Mouse (Mus musculus) spleen, postnatal 36 days (tissue): Measurements from ENCODE around the gene Upf3b.
"Not testable (repeated sequence)": the region's sequence is repeated elsewhere in the genome, so short reads cannot be mapped to it uniquely, and the experiment has no call there.

Experiments
- DNase-seq, 2 experiments: peaks; one replicate each; pipeline ENCODE4 v3.0.0; 2022; ENCODE audit warnings: low spot score in 2 of 2, mixed read lengths in 1 of 2

Gene Upf3b

DNA sequence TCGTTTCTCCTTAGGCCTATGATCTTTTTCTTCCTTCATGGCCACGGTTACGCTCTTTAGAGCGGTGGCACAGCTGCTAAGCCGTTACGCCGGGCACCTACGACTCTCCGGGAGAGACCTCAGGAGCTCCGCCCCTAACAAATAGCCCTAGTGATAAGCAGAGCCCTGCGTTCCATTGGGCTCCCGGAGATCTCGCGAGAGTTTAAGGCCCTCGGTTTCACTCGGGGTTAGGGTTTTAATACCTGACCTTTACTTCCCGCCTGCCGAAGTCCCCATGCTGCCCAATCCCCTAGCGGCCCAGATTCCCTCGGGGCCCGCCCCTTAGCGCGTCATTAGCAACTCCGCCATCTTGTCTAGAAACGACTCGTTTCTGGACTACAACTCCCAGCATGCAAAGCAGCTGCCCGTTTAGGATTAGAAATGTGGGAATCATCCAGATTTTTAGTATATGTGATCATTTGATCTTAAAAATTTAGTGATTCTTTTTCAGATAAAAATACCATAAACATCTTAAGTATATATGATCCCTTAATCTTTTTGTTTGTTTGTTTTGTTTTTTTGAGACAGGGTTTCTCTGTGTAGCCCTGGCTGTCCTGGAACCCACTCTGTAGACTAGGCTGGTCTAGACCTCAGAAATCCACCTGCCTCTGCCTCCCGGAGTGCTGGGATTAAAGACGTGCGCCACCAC lies at the start of gene Upf3b:
TSS of gene Upf3b (minus strand) at position 130 of the 688 bp plus-strand sequence.
- DNase-seq = peak; percentile 95 to 96

DNA sequence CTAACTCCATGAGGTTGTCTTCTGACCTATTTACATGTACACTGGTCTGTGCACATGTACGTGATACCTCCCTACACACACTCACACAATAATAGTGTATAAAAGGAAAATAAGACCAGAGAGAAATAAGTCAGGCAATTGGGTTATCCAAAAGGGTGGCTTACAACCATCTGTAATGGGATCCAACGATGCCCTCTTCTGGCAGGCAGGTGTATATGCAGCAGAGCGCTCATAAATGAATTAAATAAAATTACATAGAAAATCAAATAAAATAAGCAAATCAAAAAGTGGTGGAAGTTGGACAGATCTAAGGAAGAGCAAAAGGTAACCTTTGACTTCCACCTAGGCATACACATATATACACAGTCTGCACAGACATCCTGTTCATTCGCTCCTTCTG lies 47.7 kb upstream of the Upf3b start:
- DNase-seq = no peak

DNA sequence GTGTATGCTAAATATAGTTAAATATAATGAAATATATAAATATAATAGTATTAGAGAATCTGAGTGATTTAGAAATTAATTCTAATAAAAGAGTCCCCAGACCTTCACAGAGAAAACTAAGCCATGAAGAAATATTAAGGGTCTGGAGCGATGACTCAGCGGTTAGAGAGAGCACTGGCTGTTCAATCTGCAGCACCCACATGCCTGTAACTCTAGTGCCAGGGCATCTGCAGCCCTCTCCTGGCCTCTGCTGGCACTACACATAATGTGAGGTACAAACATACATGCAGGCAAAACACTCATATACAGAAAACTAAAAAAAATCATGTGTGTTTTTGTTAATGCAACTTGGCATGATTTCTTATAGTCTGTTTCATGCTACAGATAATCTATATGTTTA lies 34.8 kb upstream of the Upf3b start:
- DNase-seq = peak in 1 of 2 experiments; percentile 26

DNA sequence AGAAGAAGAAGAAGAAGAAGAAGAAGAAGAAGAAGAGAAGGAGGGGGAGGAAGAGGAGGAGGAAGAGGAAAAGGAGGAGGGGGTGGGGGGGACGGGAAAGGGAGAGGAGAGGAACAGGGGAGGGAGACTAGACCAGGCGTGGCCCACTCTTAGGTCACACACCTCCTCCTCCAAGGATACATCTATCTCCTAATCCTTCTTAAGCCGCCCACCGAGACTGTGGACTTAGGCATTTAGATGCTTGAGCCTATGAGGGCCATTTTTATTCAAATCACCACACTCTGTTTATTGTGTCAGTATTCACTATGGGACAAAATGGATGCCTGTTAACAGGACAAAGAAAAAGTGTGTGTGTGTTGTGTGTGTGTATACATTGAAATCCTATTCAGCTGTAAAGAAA lies 34.4 kb upstream of the Upf3b start:
- DNase-seq = not testable (repeated sequence)

DNA sequence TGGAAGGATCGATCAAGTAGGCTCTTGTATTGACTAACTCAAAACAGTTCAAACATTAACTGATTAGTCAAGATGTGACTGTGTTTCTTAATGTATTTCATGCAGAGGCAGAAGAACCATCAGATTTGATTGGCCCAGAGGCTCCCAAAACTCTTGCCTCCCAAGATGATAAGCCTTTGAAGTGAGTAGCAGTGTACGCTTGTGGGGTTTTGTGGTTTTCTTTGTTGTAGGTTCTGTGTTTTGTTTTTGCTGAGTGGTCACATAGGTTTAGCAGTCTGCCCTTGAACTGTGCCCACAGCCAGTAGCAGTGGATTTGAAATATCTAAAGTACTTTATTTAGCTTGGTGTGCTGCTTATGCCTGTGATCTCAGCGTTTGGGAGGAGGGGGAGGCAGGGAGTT lies 31.6 kb upstream of the Upf3b start:
- DNase-seq = no peak

DNA sequence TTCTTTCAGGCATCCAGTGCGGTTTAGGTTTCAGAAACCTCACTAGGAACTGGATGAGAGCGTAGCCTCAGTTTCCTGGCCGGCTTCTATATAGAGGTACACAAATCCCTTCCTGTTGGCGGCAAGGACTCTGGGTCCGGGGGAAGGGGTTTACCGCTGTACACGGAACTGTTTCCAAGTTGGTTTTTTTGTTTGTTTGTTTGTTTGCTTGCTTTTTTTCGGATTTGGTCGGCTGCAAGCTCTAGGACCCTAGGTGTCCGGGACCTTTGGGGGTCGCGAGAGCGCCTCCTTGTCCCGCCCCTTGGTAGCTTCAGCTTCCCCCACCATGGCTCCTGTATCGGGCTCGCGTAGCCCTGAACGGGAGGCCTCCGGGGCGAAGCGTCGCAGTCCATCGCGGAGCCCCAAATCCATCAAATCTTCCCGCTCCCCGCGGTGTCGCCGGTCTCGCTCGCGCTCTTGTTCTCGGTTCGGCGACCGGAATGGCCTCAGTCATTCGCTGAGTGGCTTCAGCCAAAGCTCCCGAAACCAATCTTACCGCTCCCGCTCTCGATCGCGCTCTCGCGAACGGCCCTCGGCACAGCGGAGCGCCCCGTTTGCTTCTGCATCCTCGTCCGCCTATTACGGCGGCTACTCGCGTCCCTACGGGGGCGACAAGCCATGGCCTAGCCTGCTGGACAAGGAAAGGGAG lies 16.7 kb upstream of the Upf3b start, which contains the start of gene Nkap:
TSS of gene Nkap (plus strand) at position 125 of the 688 bp plus-strand sequence.
- peak; percentile 56 to 59 for DNase-seq

DNA sequence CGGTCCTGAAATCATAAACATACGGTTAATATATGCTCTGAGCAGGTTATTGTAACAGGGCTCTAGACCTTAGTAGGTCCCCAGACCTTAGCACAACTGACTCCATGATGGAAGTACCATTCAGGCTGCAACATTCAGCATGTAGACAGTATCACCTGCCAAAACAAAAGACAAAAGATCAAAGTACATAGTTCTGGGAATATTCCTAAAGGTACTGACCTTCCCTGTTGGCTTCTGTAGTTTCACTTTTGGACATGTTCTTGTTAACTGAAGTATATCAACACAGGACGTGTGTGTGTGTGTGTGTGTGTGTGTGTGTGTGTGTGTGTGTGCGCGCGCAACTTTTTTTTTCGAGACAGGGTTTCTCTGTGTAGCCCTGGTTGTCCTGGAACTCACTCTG lies 15.4 kb upstream of the Upf3b start:
- DNase-seq = no peak

DNA sequence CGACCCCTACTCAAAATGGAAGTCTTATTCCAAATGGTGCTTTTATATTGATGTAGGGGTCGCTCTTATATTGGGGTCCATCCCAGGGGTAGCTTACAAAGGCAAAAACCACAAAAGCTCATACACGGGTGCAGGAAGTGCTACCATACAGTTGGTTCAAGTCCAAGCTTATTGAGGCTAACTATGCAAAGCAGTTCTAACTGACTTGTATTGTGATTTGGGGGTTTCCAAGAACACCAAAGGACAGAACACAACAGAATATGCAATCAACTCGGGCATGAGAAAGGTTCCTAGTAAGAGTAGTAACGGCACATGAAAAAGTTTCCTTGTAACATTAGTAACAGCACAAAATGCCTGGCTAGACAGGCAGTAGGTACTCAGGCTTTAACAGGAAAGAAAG lies 10.1 kb upstream of the Upf3b start:
- peak in 1 of 2 experiments; percentile 25 for DNase-seq

DNA sequence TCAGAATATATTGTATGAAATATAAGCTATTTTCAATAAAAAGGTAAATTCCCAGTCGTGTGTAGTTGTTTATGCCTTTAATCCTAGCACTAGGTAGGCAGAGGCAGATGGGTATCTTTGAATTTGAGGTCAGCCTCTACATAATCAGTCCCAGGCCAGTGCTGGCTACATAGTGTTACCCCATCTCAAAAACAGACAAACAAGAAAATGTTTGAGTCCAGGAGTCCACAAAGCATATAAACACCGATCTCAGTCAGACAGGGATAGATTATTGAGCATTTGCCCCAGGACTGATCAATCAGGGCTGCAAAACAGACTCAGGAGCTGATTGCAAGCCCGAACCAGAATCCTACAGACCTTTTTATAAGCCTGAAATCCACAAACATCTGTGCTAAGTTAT lies 9.5 kb upstream of the Upf3b start:
- DNase-seq = no peak

DNA sequence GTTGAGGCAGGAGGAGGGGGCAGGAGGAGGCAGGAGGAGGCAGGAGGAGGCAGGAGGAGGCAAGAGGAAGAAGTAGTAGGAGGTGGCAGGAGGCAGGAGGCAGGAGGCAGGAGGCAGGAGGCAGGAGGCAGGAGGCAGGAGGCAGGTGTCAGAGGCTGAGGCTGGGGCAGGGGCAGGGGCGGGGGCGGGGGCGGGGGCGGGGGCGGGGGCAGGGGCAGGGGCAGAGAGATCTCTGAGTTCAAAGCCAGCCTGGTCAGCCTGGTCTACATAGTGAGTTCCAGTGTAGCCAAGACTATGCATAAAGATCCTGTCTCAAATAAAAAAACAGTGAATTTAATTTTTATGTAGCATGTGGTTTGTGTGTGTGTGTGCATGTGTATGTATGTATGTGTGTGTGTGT lies 7.0 kb upstream of the Upf3b start:
- DNase-seq = no peak

DNA sequence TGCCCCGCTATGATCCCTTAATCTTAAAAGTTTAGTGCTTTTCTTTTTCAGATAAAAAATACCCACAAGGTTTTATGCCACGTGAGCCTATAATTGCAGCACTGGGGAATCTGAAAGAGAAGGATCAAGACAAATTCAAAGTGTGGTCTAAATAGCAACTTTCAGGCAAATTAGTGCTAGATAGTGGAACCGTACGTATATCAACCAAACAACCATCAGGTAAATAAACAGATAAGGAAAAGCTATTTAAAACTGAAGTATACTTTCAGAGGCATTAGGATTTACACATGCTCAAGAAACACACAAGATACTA lies 715 bp upstream of the Upf3b start:
- DNase-seq = no peak

DNA sequence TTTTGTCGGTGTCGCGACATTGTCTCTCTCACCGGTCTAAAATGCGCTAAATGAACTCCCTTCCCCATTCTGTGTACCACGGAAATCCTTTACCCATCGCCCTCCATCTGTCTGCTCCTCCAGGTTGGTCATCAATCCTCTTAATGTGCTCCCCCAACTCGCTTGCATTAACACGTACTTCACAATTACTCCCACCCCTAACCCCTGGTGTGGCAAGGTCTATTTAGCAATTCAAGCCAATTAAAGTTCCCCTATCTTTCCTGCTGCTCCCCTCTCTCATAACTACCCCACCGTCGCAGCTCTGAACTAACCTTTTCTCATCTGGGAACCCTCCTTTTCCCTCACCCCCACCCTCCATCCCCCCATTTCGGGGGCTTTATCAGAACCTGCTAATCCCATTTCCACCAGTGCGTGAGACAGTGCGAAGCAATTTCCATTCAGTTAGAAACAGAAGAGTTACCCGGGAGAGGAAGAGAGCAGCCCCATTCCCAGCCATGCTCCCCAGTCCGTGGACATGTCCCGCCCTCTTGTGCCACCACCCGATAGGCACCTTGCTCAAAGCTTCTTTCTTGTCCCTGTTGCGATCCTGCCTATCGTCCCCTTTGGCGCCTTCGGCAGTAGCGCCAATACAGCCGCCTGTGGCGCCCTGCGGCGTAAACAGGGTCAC lies 463 bp downstream of the Upf3b start:
- no peak for DNase-seq

DNA sequence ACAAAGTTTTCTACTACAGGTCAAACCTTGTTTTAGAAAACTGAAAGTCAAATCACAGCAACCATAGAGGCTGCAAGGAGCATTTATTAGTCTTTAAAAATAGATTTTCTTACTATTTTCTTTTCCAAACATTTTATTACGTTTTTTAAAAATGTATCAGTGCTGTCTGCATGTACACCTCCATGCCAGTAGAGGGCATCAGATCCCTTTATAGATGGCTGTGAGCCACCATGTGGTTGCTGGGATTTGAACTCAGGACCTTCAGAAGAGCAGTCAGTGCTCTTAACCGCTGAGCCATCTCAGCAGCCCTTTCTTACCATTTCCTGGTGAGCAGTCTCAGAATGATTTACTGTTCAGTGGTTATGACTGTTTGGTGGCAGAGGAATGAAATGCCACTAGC lies 6.3 kb downstream of the Upf3b start:
- DNase-seq = no peak

DNA sequence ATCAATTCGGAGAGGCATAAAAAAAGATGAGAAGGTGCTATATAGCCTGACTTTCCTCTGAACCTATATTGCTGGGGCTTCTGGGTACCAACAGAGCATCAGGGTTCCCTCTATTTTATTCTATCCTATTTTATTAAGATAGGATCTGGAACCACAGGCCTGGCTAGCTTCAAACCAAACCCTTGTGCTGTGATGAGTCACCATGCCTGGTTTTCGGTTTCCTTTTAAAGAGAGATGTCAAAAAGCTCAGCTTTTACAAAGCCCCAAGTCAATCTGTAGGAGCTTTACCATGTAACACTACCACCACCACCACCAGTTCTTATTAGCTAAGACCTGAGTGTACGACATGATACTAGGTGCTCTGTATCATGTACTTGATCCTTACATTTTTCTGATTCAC lies 11.4 kb downstream of the Upf3b start:
- DNase-seq = no peak

DNA sequence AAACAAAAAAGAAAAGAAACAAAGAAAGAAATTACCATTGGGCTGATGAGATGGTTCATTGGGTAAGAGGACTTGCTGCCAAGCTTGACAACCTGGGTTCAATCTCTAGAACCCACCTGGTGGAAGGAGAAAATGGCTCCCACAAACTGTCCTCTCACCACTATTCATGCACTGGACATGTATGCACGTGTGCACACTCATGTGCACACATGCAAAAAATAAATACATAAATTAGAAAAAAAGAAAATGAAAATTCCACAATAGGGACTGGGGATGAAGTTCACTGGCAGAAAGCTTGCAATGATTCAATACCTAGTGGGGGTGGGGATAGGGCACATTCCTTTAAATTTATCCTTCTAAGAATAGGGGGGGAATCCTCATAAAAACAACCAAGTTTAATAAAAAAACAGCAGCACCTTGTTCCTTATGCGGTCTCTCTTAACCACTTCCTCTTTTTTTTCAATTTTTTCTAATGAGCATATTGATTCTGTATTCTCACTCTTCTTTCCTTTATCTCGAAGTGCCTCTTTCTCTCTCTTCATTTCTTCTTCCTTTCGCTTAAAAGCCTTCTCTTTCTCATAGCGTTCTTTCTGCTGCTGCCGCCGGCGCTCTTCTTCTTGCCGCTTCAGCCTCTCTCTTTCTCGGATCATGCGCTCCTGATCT lies 14.9 kb downstream of the Upf3b start:
- DNase-seq = no peak

DNA sequence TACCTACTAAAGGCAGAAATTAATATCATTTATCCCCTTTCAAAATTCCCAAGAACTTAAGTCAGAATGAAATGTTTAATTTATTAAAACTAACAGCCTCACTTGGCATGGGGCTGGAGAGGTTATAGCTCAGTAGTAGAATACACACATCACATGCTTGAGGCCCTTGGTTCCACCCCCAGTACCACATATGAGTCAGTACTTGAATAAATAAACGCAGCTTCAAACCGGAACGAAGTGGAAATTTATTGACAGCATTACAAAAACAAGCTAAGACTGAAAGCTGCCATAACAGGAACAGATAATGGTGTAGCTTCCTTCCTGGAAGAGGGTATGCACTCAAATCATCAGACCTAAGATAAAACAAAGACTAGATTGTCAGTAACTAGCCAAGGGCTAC lies 18.7 kb downstream of the Upf3b start:
- no peak for DNase-seq

DNA sequence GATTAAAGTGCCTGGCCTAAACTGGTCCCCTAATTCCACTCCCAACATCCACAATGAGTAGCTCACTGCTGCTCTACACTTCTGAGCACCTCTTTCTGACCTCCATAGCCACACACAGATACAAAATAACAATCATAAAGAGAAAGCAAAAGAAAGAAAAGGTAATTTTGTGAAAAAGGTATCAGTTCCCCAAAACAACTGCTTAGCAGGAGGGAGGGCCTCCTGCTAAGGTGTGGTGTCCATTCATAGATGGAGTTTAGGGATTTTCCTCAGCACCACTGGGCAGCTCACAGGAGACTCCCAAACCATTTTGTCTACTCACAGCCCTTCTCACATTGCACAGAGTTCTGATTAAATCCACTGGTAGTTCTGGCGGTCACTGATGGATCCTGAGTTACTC lies 21.3 kb downstream of the Upf3b start:
- DNase-seq = no peak

DNA sequence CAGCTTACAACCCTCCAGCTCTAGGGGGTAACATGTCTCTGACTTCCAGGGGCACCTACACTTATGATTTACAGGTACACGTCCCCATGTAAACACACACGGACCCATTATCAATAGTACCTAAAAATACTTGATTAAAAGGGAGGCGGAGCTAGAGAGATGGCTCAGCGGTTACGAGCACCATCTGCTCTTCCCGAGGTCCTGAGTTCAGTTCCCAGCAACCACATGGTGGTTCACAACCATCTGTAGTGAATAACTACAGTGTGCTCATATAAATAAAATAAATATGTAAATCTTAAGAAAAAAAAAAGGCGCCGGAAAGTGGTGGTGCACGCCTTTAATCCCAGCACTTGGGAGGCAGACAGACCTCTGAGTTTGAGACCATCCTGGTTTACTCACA lies 24.5 kb downstream of the Upf3b start:
- DNase-seq = no peak

DNA sequence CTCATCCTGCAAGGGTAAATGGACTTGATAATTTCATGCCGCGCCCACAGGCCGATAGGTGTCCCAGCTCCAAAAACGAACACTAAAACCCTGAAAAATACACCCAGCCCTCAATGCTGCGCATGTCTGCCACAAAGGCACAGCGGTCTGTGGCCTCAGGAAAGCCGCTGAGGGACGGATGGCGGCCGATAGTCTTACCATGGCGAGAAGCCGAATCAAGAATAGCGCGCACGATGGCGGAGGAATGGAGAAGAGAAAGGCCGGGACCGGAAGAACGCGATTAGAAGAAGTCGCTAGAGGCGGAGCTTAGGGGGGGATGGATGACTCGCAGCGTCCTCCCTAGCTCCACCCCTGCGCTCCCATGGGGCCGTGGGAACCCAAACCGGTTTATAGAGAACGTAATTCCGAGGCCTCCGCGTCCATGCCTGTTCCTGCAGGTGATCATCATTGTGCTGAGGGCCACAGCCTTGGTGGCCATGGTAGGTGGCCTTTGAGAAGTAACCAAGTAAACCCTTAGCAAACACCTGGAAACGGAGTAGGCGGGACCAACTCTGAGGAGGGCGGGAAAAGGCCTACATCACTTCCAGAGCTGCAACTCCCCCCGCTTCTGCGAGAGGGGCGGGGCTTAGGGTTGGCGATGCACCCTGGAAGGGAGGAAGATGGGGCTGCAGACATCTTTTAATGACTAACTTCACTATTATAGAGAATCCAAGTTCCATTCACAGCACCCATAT lies 25.0 kb downstream of the Upf3b start, which contains the start of gene Rpl39:
TSS of gene Rpl39 (minus strand) at position 476 of the 734 bp plus-strand sequence.
- peak; percentile 88 to 91 for DNase-seq

DNA sequence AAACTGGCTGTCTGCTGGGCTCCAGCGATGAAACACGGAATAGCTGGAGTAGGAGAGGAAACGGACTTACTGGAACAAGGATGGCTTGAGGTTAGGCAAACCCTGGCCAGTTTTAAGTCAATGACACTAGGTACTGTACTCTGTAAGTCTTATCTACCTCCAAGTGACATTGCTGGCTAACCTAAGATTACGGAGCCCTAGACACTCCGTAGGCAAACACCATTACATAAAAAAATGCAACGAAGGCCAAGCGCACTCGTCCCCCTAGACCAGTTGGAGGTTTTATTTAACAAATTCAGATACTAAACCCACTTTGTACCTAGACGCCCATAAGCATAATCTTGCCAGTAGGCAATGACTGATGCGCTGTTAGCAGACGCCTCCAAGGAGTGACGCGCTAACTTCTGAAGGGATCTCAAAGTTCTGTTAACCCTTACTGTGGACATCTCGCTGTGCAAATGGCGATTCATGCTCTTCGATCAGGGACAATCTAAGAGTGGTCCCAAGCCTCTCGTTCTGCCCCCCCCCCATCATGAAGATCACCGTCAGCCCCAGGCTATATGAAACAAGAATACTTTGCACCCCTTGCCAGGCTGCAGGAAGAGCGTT lies 25.7 kb downstream of the Upf3b start:
- DNase-seq = no peak

DNA sequence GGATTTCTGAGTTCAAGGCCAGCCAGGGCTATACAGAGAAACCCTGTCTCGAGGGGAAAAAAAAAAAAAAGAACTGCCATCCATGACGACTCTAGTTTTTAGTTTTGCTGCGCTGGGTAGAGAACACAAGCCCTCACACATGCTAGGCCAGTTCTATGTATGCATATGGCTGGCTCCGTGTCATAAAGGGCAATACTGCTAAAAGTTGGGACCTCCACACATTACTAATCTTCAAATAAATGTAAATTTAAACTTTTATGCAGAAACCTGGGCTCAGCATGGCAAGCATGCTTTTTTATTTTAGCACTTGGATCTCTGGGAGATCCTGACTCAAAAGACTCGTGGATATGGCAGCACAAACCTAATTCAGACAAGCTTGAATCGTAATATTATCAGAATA lies 28.9 kb downstream of the Upf3b start:
- no peak for DNase-seq
